Mouse (Mus musculus): Measurements from ENCODE around the gene Cald1.
A peak's percentile ranks its signal among the peaks of the same experiment; 100 is the strongest.

Gene Cald1

DNA sequence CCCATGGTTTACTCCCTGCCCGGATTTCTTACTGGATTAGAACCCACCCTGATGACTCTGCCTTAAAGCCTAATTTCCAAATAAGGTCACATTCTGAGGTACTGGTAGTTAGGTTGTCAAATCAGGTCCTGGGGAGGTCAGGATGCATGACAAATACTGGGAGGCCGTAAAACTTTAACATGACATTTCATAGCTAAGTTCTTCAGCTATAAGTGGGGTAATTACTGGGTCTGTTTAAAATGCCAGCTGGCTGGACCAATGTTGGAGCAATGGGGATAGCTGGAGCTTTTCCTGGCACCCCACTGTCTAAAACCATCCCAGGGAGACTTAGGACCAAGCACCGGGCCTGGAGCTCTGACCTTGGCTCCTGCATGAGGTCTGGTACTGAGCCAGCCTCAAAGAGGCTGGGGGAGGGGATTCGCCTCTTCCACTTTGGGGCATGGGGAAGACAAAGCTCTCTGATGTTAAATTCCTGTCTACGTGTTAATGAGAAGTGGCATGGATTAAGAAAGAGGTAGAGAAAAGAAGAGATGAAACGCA lies 120.9 kb downstream of the Cald1 start:
- DNase-seq (ENCODE audit: low read depth) = no peak

DNA sequence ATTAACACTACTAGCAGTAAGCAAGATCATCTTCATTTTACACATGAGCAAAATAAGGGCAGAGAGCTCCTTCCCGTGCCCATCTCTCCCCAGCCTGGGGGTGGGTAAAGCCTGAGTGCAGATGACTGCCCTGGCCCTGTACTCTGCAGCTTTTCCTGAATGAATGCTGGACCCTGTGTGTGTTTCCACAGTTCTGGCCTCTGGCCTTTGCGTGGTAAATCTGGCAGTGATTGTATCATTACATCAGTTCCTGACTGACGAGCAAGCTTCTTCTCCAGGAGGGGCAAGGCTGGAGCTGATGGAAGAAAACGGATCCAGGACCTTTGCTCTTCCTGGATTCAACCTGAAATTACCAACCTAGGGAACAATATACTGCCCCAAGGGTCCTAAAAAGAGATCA lies 122.1 kb downstream of the Cald1 start:
- DNase-seq (ENCODE audit: low read depth) = no peak

- no peak for DNase-seq (ENCODE audit: low read depth)
These were observed 123.4 kb downstream of the Cald1 start for GRCm38 (mm10) chr6:34721740-34722139.

DNA sequence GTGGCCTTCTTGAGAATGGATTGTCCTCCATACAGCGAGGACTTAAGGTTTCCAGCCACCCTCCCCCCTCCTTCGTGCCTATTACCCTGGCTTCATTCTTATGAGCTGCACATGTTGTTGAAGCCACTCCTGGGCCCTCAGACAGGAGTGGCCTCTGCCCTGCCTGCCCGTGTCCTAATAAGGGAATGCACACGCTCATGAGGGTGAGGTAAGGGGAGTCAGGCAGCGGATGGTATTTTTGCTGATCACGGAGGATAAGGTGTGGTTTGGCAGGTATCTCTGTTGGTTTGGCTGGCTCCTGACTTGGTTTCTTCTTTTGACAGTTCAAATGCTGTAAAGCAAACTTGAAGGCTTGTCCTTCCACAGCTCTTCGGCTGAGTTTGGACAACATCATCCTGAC lies 124.4 kb downstream of the Cald1 start:
- DNase-seq (ENCODE audit: low read depth) = no peak

GRCm38 (mm10) chr6:34723250-34723904 lies 125.1 kb downstream of the Cald1 start:
- no peak for DNase-seq (ENCODE audit: low read depth)

DNA sequence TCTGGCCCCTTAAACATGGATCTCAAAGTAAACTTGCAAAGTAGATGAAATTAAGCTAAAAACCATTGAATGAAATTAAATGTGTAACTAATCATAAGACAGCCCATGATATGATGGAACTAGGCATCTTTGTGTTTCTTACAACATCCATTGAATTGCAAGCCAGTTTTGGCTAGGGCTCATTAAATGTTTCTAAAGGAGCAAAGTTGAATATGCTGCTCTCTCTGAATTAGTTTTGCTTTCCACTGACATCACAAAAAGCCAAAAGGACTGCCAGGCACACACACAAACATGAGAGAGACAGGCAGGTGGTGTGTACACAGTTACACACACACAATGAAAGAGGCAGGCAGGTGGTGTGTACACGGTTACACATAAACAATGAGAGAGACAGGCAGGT lies 127.4 kb downstream of the Cald1 start:
- no peak for DNase-seq (ENCODE audit: low read depth)

DNA sequence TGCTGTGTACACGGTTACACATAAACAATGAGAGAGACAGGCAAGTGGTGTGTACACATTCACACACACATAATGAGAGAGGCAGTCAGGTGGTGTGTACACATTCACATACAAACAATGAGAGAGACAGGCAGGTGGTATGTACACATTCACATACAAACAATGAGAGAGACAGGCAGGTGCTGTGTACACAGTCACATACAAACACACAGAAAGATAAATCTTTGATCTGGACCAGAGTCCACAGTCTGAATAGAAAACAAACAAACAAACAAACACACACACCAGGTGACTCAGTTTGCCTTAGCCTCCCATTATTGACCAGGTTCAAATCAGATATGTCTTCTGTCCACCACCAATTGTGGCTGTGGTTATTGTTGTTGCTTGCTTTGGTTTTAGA lies 127.8 kb downstream of the Cald1 start:
- DNase-seq (ENCODE audit: low read depth) = no peak

- no peak for DNase-seq (ENCODE audit: low read depth)
These were observed 129.2 kb downstream of the Cald1 start for GRCm38 (mm10) chr6:34727316-34727983.

DNA sequence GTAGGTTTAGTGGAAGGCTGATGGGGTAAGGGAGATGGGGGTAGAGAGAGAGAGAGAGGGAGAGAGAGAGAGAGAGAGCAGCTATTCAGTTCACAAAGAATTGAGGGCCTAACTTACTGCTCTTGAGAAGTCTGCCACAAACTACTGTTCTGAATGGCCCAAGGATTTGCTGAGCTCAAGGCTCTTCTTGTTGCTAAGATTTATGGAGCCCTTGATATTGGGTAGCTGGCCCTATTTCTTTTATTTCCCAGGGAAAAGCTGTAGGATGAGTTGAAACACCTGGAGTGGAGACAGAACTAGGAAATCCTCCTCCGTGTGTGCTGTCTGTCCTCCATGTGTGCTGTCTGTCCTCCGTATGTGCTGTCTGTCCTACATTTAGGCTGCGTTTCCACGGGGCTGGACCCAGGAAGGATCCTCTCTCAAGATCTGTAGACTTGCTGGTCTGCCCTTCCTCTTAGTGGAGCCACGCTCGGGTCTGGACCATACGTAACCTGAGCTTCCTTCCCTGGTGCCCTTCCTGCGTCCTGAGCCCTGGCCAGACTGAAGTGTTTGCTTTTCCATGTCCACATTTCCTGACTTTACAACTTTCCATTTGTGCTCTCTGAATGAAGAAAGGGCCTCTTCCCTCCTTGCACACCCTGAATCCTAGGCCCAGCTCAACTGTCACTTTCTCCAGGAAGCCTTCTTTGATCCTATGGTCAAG lies 131.3 kb downstream of the Cald1 start:
- DNase-seq (ENCODE audit: low read depth) = no peak

GRCm38 (mm10) chr6:34731007-34731406 lies 132.7 kb downstream of the Cald1 start:
- no peak for DNase-seq (ENCODE audit: low read depth)

DNA sequence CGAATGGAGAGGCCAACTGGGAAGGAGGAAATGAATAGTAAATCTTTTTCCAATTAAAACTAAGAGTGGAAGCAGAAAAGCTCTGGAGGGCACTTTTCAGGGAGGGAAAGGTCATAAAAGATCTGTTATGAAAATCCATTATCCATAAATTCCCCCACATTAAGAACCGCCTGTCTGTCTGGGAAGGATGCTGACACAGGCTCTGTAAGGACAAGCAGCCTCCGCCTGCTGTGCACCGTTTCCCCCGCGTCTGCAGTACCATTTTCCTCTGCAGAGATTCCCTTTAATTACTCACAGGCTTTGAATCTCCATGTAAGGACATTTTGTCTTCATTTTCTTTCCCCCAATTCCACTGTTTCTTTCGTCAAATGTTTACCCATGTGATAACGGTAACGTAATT lies 133.2 kb downstream of the Cald1 start:
- no peak for DNase-seq (ENCODE audit: low read depth)

GRCm38 (mm10) chr6:34734940-34735695 lies 136.8 kb downstream of the Cald1 start:
- no peak for DNase-seq (ENCODE audit: low read depth)

DNA sequence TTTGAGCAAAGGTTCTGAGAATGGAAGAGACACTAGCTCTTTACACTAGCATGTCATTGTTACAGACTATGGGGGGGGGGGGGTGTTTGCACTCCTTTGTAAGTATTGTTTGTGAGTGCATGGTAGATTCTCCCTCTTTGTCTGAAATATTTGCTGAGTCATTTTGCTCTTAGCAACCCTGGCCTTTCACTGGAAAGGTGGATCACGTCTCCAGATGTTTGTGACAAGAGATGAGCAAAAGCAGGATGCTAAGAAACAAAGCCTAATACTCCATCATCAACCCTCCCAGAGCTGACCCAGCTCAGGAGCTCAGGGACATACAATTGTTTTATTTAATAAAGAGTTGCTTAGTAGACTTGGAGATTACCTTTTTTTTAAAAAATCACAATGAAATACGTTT lies 138.6 kb downstream of the Cald1 start:
- DNase-seq (ENCODE audit: low read depth) = no peak

- DNase-seq (ENCODE audit: low read depth) = no peak
These were observed 145.6 kb downstream of the Cald1 start for GRCm38 (mm10) chr6:34743946-34744345.

GRCm38 (mm10) chr6:34747846-34748245 lies 149.5 kb downstream of the Cald1 start:
- DNase-seq (ENCODE audit: low read depth) = no peak

DNA sequence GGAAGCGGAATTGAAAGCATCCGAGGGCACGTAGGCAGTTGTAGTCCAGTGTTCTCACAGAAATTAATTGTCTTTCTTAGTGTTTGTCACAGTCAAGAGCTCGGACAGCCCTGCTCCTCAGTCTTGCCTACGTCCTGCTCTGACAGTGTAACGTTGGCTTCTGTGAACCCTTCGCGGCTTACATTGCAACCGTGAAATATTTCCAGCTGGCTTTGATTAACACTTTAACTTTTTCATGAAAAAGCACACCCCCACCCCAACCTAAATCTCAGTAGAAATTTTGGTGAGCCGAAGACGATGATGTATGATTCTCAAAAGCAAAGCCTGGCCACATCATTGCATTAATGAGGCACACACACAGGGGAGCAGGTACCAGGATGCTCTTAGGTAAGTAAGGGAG lies 150.3 kb downstream of the Cald1 start:
- no peak for DNase-seq (ENCODE audit: low read depth)

- DNase-seq (ENCODE audit: low read depth) = no peak
These were observed 151.2 kb downstream of the Cald1 start for GRCm38 (mm10) chr6:34749526-34749925.

- DNase-seq (ENCODE audit: low read depth) = no peak
These were observed 152.3 kb downstream of the Cald1 start for GRCm38 (mm10) chr6:34750487-34751120.

GRCm38 (mm10) chr6:34751625-34752024 lies 153.3 kb downstream of the Cald1 start:
- no peak for DNase-seq (ENCODE audit: low read depth)

DNA sequence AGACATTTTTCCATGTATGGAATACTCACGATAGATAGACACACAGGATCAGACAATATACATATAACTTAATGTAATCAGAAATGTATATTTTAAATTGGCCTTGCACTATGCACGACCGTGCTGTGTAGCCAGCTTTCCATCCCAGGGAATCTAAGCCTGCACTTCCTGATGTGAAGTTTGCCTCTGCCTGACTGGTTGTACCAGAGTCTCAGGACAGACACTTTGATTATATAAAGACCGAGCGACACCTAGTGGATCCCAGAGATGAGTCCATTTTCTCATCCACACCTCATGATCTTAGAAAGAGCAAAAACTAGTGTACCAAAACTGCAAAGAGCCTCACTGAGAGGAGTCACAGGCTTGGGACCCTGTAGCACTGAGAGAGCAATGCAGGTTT lies 156.1 kb downstream of the Cald1 start:
- peak; percentile 48 for DNase-seq (ENCODE audit: low read depth)

DNA sequence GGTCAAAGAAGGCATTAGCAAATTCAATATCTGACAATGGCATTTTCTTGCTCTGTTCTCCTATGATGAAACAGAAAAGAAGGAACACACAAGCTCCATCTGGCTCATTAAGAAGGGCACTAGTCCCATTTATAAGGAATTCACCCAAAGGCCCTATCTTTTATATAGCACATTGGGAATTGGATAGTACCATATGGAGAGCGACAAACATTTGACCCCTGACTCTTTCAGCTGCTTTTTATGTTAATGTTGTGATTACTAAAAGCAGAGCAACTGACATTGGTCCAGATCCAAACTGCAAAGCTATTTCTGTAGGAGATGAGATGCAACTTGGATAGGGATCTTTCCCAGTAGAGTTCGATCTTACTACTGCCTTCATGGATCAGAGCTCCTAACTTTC lies 160.0 kb downstream of the Cald1 start:
- no peak for DNase-seq (ENCODE audit: low read depth)

DNA sequence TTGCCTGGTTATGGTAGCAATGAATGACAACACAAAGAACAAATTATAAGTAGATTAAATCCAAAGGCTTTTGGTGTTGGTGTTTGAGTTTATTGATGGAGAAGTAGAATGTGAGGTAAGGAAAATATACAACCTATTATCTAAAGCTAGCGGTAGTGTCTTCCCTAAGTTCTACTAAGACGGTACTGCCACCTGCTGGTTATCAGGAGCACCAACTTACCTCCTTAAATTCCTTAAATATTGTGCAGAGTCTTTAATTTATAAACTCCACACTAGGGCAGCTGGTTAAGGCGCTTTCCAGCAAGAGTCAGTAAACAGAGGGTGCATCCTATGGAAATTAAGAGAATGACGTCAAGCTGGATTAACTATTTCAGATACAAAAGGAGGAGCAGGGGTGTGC lies 161.7 kb downstream of the Cald1 start:
- DNase-seq (ENCODE audit: low read depth) = peak; percentile 64

All from induced T-regulatory cell, adult 2 months (primary cell).